Mouse (Mus musculus) kidney, adult 2 months (tissue): ENCODE measurements around the gene Nol3.

Experiments
- CTCF ChIP-seq: fragments of 200-500 bp; conservative IDR thresholded peaks from 2 replicates; pipeline ENCODE4 v1.5.1; 2011; ENCODE audit warnings: low read depth, mild to moderate bottlenecking, control low read depth, low read length, moderate library complexity, mixed read lengths; ENCODE audit not compliant: insufficient read depth, insufficient read length
- POLR2A ChIP-seq: fragments of 200-500 bp; IDR thresholded peaks from one replicate; pipeline ENCODE4 v1.6.1; 2011; ENCODE audit warnings: low read depth, low read length, control low read depth

GRCm38 (mm10) chr8:105307670-105308069, 31.7 kb downstream of the Nol3 start:
- TF ChIP-seq CTCF, result no peak
- TF ChIP-seq POLR2A, result no peak
